Mouse (Mus musculus) lung, embryonic 16.5 days (tissue): ENCODE data around the gene Vgll3. TPM values are rescaled to one million over a fixed set of nuclear protein-coding genes. Genes with fewer than 3 reads are reported as not detected.

Experiments
- ATAC-seq: fragments of 200-750 bp; cut with Nextera tagmentation; 2 replicates; pipeline ENCODE4 v1.8.0; 2017; ENCODE audit warnings: low read depth, mild to moderate bottlenecking, moderate library complexity
- H3K27ac ChIP-seq: fragments of 300-500 bp; sonication (generic); 2 replicates; pipeline ENCODE4 v1.5.1; 2014; ENCODE audit warnings: mild to moderate bottlenecking, control low read depth, low read length
- H3K27me3 ChIP-seq: fragments of 300-500 bp; sonication (generic); 2 replicates; pipeline ENCODE4 v1.6.1; 2014; ENCODE audit warnings: low read depth, low read length, mixed read lengths; ENCODE audit not compliant: control insufficient read depth, insufficient read depth
- H3K36me3 ChIP-seq: fragments of 300-500 bp; sonication (generic); 2 replicates; pipeline ENCODE4 v1.6.1; 2014; ENCODE audit warnings: low read length; ENCODE audit not compliant: control insufficient read depth, insufficient read depth
- H3K4me1 ChIP-seq: fragments of 300-500 bp; sonication (generic); replicated peaks from 2 replicates; pipeline ENCODE4 v1.6.1; 2014; ENCODE audit warnings: low read length, mixed read lengths; ENCODE audit not compliant: control insufficient read depth, insufficient read depth
- H3K4me2 ChIP-seq: fragments of 300-500 bp; sonication (generic); 2 replicates; pipeline ENCODE4 v1.6.1; 2014; ENCODE audit warnings: low read depth, low read length, control low read depth
- H3K4me3 ChIP-seq: fragments of 300-500 bp; sonication (generic); 2 replicates; pipeline ENCODE4 v1.5.1; 2014; ENCODE audit warnings: mild to moderate bottlenecking, low read length, control low read depth
- H3K9ac ChIP-seq: fragments of 300-500 bp; sonication (generic); 2 replicates; pipeline ENCODE4 v1.6.1; 2014; ENCODE audit warnings: low read length, control low read depth
- H3K9me3 ChIP-seq: fragments of 300-500 bp; sonication (generic); 2 replicates; pipeline ENCODE4 v1.6.1; 2016; ENCODE audit warnings: low read length; ENCODE audit not compliant: control insufficient read depth
- WGBS: fragments of 180-500 bp; shearing (Covaris S2); extraction: QIAGEN DNeasy Blood & Tissue Kit; methylation state at CpG from one replicate; pipeline ENCODE4 v1.1.7; 2014; 5-methylcytosine and 5-hydroxymethylcytosine counted together
- polyA plus RNA-seq: library from polyadenylated mRNA; unstranded; fragments of >200 nt; fragmentation: Nextera tagmentation; extraction: Ambion mirVana; gene quantifications from 2 replicates; pipeline ENCODE4 v1.2.1, GENCODE M21; 2015

Vgll3 gene
- polyA plus RNA-seq, 1 experiment from 2014 or later, result 4.9 TPM

GRCm38 (mm10) chr16:65834721-65835120 is 19.7 kb downstream of the Vgll3 start:
- Histone ChIP-seq H3K27ac (no peak overlapping the region), H3K4me1 (no peaks in the 10 kb centered on the region), H3K4me2 (no peak overlapping the region), H3K27me3 (no peaks in the 10 kb centered on the region), H3K36me3 (no peaks in the 10 kb centered on the region), H3K9me3 (no peaks in the 10 kb centered on the region), H3K4me3 (no peak overlapping the region), H3K9ac (no peak overlapping the region)
- ATAC-seq, result no peak
- WGBS, result 84% methylated on average over 3 of the region's 3 CpGs

DNA sequence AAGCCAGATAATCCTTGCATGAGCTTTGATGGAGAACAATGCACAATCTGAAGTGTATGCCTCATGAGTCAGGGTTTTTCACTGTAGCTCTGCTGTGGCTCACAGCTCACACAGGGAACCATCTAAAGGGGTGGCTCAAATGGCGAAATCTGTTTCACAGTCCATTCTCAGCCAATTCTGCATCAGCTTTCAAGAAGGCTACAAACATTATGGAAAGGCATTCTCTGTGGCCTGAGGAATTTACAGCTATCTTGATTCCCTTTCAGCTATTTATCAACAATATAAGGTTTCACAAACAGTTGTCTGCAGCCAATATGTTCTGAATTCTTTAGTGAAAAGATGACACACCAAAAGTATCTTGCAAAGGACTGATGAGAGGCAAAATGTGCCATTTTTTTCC is 35.1 kb downstream of the Vgll3 start:
- Histone ChIP-seq H3K9ac (no peak overlapping the region), H3K27ac (no peak overlapping the region), H3K4me1 (no peaks in the 10 kb centered on the region), H3K27me3 (no peaks in the 10 kb centered on the region), H3K9me3 (no peaks in the 10 kb centered on the region), H3K4me3 (no peak overlapping the region), H3K36me3 (no peaks in the 10 kb centered on the region), H3K4me2 (no peak overlapping the region)
- no peak for ATAC-seq
- WGBS, result 66% methylated on average over 1 of the region's 1 CpGs

DNA sequence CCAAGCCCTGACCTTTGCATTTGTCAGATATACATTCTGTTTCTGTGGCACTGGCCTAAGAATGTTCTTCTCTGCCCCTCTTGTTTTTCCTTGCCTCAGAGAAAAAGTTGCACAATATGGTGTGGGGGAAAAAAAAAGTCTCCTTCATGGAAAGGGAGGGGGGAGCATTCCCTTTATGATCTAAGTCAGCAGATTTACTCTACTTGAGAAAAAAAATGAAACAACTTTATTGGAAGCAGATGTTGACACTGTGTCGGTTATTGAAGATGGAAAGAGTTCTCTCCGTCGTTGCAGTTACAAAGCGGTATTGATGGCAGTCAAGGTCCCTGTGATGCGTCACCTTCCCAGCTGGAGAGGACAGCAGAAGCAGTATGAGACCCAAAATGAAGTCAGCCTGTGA is 49.4 kb downstream of the Vgll3 start:
- H3K9me3 ChIP-seq, result no peaks in the 10 kb centered on the region
- no peak overlapping the region for H3K4me2 ChIP-seq
- no peak overlapping the region for H3K9ac ChIP-seq
- H3K4me3 ChIP-seq, result no peak overlapping the region
- WGBS, result 57% methylated on average over 5 of the region's 5 CpGs
- H3K27me3 ChIP-seq, result no peaks in the 10 kb centered on the region
- H3K4me1 ChIP-seq, result 0 out of 2 replicates have a peak, but pooled peaks cover 3% of the 10 kb centered on the region
- ATAC-seq, result peak; percentile 36; the same call in 1 of the 2 replicates
- H3K27ac ChIP-seq, result no peak overlapping the region
- no peaks in the 10 kb centered on the region for H3K36me3 ChIP-seq

- Histone ChIP-seq H3K9ac (no peak overlapping the region), H3K4me2 (no peak overlapping the region)
- WGBS, result 52% methylated on average over 2 of the region's 2 CpGs
These were observed 52.9 kb downstream of the Vgll3 start for GRCm38 (mm10) chr16:65867927-65868326.

GRCm38 (mm10) chr16:65868933-65869332 is 53.9 kb downstream of the Vgll3 start:
- Histone ChIP-seq H3K9me3 (no peaks in the 10 kb centered on the region), H3K4me2 (no peak overlapping the region), H3K27ac (peak overlapping the region; percentile 49; the same call in 1 of the 2 replicates), H3K9ac (no peak overlapping the region), H3K36me3 (no peaks in the 10 kb centered on the region), H3K4me1 (0 out of 2 replicates have a peak, but pooled peaks cover 3% of the 10 kb centered on the region), H3K27me3 (no peaks in the 10 kb centered on the region), H3K4me3 (no peak overlapping the region)
- 41% methylated on average over 2 of the region's 2 CpGs for WGBS
- peak; percentile 67 for ATAC-seq

More at GRCm38 (mm10) chr16:65867927-65868326, 52.9 kb downstream of the Vgll3 start:
- H3K4me1 ChIP-seq, result 0 out of 2 replicates have a peak, but pooled peaks cover 3% of the 10 kb centered on the region
- 0 out of 2 replicates have a peak, but pooled peaks have one; percentile 7 for ATAC-seq
- H3K4me3 ChIP-seq, result no peak overlapping the region
- no peaks in the 10 kb centered on the region for H3K9me3 ChIP-seq
- no peaks in the 10 kb centered on the region for H3K27me3 ChIP-seq
- no peak overlapping the region for H3K27ac ChIP-seq
- H3K36me3 ChIP-seq, result no peaks in the 10 kb centered on the region

DNA sequence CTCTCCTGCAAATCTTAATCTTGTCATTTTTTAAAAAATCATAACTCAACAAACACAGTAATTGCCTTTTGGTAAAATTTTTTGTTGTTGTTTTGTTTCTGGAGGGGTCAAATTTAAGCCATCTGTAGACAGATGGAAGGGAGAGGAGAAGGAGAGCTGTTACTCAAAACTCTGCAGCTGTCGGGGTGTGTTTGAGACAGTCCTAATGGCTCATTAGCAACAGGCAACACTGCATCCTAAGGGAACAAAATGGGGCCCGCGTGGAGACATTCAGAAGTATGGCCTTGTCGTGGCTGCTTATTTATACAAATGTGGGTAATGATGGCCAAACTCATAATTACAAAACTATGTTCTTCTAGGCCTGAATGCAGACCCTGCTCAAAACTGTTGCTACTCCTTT is 73.9 kb downstream of the Vgll3 start:
- WGBS, result 54% methylated on average over 4 of the region's 4 CpGs
- H3K27ac ChIP-seq, result no peak overlapping the region
- H3K4me2 ChIP-seq, result no peak overlapping the region
- no peaks in the 10 kb centered on the region for H3K36me3 ChIP-seq
- H3K9me3 ChIP-seq, result no peaks in the 10 kb centered on the region
- H3K27me3 ChIP-seq, result no peaks in the 10 kb centered on the region
- ATAC-seq, result peak; percentile 84
- no peak overlapping the region for H3K4me3 ChIP-seq
- no peak overlapping the region for H3K9ac ChIP-seq
- H3K4me1 ChIP-seq, result no peaks in the 10 kb centered on the region
